Mouse (Mus musculus): ENCODE data around the gene Dmd. TPM values are rescaled to one million over a fixed set of nuclear protein-coding genes. Genes with fewer than 3 reads are reported as not detected.
A peak's percentile ranks its signal among the peaks of the same experiment; 100 is the strongest.

Dmd gene
- polyA plus RNA-seq, 1 experiment from 2014 or later = 22.8 TPM

GRCm38 (mm10) chrX:84443985-84444384, 1495.3 kb downstream of the Dmd start:
- H3K9me3 ChIP-seq = no peaks in the 10 kb centered on the region
- WGBS = 29% methylated on average over 3 of the region's 3 CpGs
- H3K4me3 ChIP-seq (replicated peaks) = no peak overlapping the region
- no peaks in the 10 kb centered on the region for H3K36me3 ChIP-seq (replicated peaks)
- ATAC-seq (ENCODE audit: low FRiP score) = no peak
- no peaks in the 10 kb centered on the region for H3K27me3 ChIP-seq
- no peak overlapping the region for H3K9ac ChIP-seq
- H3K4me1 ChIP-seq = no peaks in the 10 kb centered on the region
- H3K27ac ChIP-seq = no peak overlapping the region
- no peak overlapping the region for H3K4me2 ChIP-seq

GRCm38 (mm10) chrX:84444638-84445037, 1496.0 kb downstream of the Dmd start:
- no peak overlapping the region for H3K9ac ChIP-seq
- H3K27ac ChIP-seq = no peak overlapping the region
- no peak overlapping the region for H3K4me3 ChIP-seq (replicated peaks)
- H3K36me3 ChIP-seq (replicated peaks) = no peaks in the 10 kb centered on the region
- no peak for ATAC-seq (ENCODE audit: low FRiP score)
- no peaks in the 10 kb centered on the region for H3K27me3 ChIP-seq
- H3K9me3 ChIP-seq = no peaks in the 10 kb centered on the region
- H3K4me1 ChIP-seq = no peaks in the 10 kb centered on the region
- no peak overlapping the region for H3K4me2 ChIP-seq

GRCm38 (mm10) chrX:84454473-84454872, 1505.8 kb downstream of the Dmd start:
- H3K9ac ChIP-seq = no peak overlapping the region
- no peak for ATAC-seq (ENCODE audit: low FRiP score)
- WGBS = 90% methylated on average over 1 of the region's 1 CpGs
- H3K4me3 ChIP-seq (replicated peaks) = no peak overlapping the region
- no peak overlapping the region for H3K27ac ChIP-seq
- no peaks in the 10 kb centered on the region for H3K4me1 ChIP-seq
- no peaks in the 10 kb centered on the region for H3K27me3 ChIP-seq
- no peaks in the 10 kb centered on the region for H3K36me3 ChIP-seq (replicated peaks)
- H3K4me2 ChIP-seq = no peak overlapping the region
- no peaks in the 10 kb centered on the region for H3K9me3 ChIP-seq

GRCm38 (mm10) chrX:84514650-84515366, 1566.1 kb downstream of the Dmd start:
- Histone ChIP-seq H3K9me3 (no peaks in the 10 kb centered on the region), H3K4me3 (replicated peaks) (no peak overlapping the region), H3K9ac (no peak overlapping the region), H3K36me3 (replicated peaks) (no peaks in the 10 kb centered on the region), H3K27me3 (no peaks in the 10 kb centered on the region), H3K4me2 (no peak overlapping the region), H3K4me1 (no peaks in the 10 kb centered on the region), H3K27ac (no peak overlapping the region)
- ATAC-seq (ENCODE audit: low FRiP score) = peak; percentile 92; the same call in 1 of the 2 replicates
- 15% methylated on average over 3 of the region's 3 CpGs for WGBS

- Histone ChIP-seq H3K36me3 (replicated peaks) (no peaks in the 10 kb centered on the region), H3K27ac (no peak overlapping the region), H3K27me3 (no peaks in the 10 kb centered on the region), H3K4me1 (no peaks in the 10 kb centered on the region), H3K4me3 (replicated peaks) (no peak overlapping the region), H3K9ac (no peak overlapping the region), H3K4me2 (no peak overlapping the region), H3K9me3 (no peaks in the 10 kb centered on the region)
- 68% methylated on average over 1 of the region's 1 CpGs for WGBS
- ATAC-seq (ENCODE audit: low FRiP score) = no peak
Measured at GRCm38 (mm10) chrX:84551995-84552394, 1603.3 kb downstream of the Dmd start.

- no peak for ATAC-seq (ENCODE audit: low FRiP score)
- no peak overlapping the region for H3K9ac ChIP-seq
- H3K36me3 ChIP-seq (replicated peaks) = no peaks in the 10 kb centered on the region
- no peak overlapping the region for H3K4me3 ChIP-seq (replicated peaks)
- H3K4me2 ChIP-seq = no peak overlapping the region
- H3K27me3 ChIP-seq = no peaks in the 10 kb centered on the region
- H3K4me1 ChIP-seq = no peaks in the 10 kb centered on the region
- H3K9me3 ChIP-seq = no peaks in the 10 kb centered on the region
- WGBS = 6% methylated on average over 1 of the region's 1 CpGs
- no peak overlapping the region for H3K27ac ChIP-seq
Measured at GRCm38 (mm10) chrX:84553441-84553840, 1604.8 kb downstream of the Dmd start.

- Histone ChIP-seq H3K4me2 (no peak overlapping the region), H3K9me3 (no peaks in the 10 kb centered on the region)
Measured at GRCm38 (mm10) chrX:84598476-84598875, 1649.8 kb downstream of the Dmd start.

GRCm38 (mm10) chrX:84640446-84640845, 1691.8 kb downstream of the Dmd start:
- ATAC-seq (ENCODE audit: low FRiP score) = no peak
- Histone ChIP-seq H3K36me3 (replicated peaks) (no peaks in the 10 kb centered on the region), H3K4me2 (no peak overlapping the region), H3K4me1 (no peaks in the 10 kb centered on the region), H3K9ac (no peak overlapping the region), H3K27ac (no peak overlapping the region), H3K27me3 (no peaks in the 10 kb centered on the region), H3K4me3 (replicated peaks) (no peak overlapping the region), H3K9me3 (no peaks in the 10 kb centered on the region)

More at GRCm38 (mm10) chrX:84598476-84598875, 1649.8 kb downstream of the Dmd start:
- Histone ChIP-seq H3K27me3 (no peaks in the 10 kb centered on the region), H3K4me1 (no peaks in the 10 kb centered on the region), H3K27ac (no peak overlapping the region), H3K36me3 (replicated peaks) (no peaks in the 10 kb centered on the region), H3K4me3 (replicated peaks) (no peak overlapping the region), H3K9ac (no peak overlapping the region)
- ATAC-seq (ENCODE audit: low FRiP score) = no peak

- Histone ChIP-seq H3K4me1 (no peaks in the 10 kb centered on the region; the same call in 1 of the 2 replicates), H3K27ac (no peak overlapping the region), H3K9me3 (no peaks in the 10 kb centered on the region), H3K4me2 (no peak overlapping the region), H3K4me3 (replicated peaks) (no peak overlapping the region), H3K36me3 (replicated peaks) (no peaks in the 10 kb centered on the region), H3K9ac (no peak overlapping the region), H3K27me3 (0 out of 2 replicates have a peak, but pooled peaks cover 3% of the 10 kb centered on the region)
- ATAC-seq (ENCODE audit: low FRiP score) = peak; percentile 44; the same call in 1 of the 2 replicates
- 28% methylated on average over 4 of the region's 4 CpGs for WGBS
Measured at GRCm38 (mm10) chrX:84747683-84748082, 1799.0 kb downstream of the Dmd start.

- H3K27ac ChIP-seq = no peak overlapping the region
- H3K27me3 ChIP-seq = no peaks in the 10 kb centered on the region
- H3K4me1 ChIP-seq = no peaks in the 10 kb centered on the region
- no peaks in the 10 kb centered on the region for H3K36me3 ChIP-seq (replicated peaks)
- WGBS = 6% methylated on average over 3 of the region's 3 CpGs
- no peak overlapping the region for H3K4me2 ChIP-seq
- no peak overlapping the region for H3K4me3 ChIP-seq (replicated peaks)
- peak; percentile 95 for ATAC-seq (ENCODE audit: low FRiP score)
- H3K9ac ChIP-seq = no peak overlapping the region
- no peaks in the 10 kb centered on the region for H3K9me3 ChIP-seq
Measured at GRCm38 (mm10) chrX:84860012-84860647, 1911.5 kb downstream of the Dmd start.

- Histone ChIP-seq H3K9me3 (no peaks in the 10 kb centered on the region), H3K27ac (no peak overlapping the region), H3K27me3 (no peaks in the 10 kb centered on the region), H3K4me1 (no peaks in the 10 kb centered on the region), H3K9ac (no peak overlapping the region), H3K4me3 (replicated peaks) (no peak overlapping the region), H3K36me3 (replicated peaks) (no peaks in the 10 kb centered on the region), H3K4me2 (no peak overlapping the region)
- ATAC-seq (ENCODE audit: low FRiP score) = no peak
- 69% methylated on average over 4 of the region's 4 CpGs for WGBS
Measured at GRCm38 (mm10) chrX:84873090-84873489, 1924.4 kb downstream of the Dmd start.

- ATAC-seq (ENCODE audit: low FRiP score) = no peak
- Histone ChIP-seq H3K9ac (no peak overlapping the region), H3K4me1 (no peaks in the 10 kb centered on the region), H3K9me3 (no peaks in the 10 kb centered on the region), H3K27me3 (no peaks in the 10 kb centered on the region), H3K4me3 (replicated peaks) (no peak overlapping the region), H3K27ac (no peak overlapping the region), H3K4me2 (no peak overlapping the region), H3K36me3 (replicated peaks) (no peaks in the 10 kb centered on the region)
- WGBS = 49% methylated on average over 3 of the region's 3 CpGs
Measured at GRCm38 (mm10) chrX:84878125-84878524, 1929.5 kb downstream of the Dmd start.
